Mouse (Mus musculus): ENCODE measurements at regions not wholly inside any gene's neighbourhood (a gene's known extent, or its start where the extent isn't known, plus 50 kb on each side); places are given as distances from the start of the nearest gene placed in this dataset.

GRCm38 (mm10) chr5:106320039-106320438 lies 137.9 kb downstream of the Barhl2 start:
- no peak for DNase-seq (ENCODE audit: low spot score in 2 of 2)

DNA sequence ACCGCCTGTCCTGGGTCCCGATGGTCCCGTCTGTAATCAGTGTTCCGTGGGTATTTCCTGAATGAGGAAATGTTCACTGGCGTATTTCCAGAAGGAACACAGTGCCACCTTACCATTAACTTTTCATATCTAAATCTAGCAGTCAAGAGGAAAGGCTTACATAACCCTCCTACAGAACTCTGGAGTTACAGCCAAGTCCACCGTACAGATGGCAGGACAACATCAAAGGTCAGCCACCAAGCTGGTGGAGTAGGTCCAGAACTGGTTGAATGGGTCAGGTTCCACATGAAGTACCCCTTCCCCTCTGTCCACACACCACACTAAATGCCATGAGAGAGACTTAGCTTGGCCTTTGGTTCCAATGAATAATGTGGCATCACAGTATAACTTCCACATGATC lies 139.7 kb downstream of the Barhl2 start:
- DNase-seq (ENCODE audit: low spot score in 2 of 2): no peak

- DNase-seq (ENCODE audit: low spot score in 2 of 2): no peak
Measured at GRCm38 (mm10) chr5:106313874-106314273, 144.1 kb downstream of the Barhl2 start.

- no peak for DNase-seq (ENCODE audit: low spot score in 2 of 2)
Measured at GRCm38 (mm10) chr5:106301372-106301771, 156.6 kb downstream of the Barhl2 start.

GRCm38 (mm10) chr5:106296721-106297120 lies 161.2 kb downstream of the Barhl2 start:
- DNase-seq (ENCODE audit: low spot score in 2 of 2): no peak

DNA sequence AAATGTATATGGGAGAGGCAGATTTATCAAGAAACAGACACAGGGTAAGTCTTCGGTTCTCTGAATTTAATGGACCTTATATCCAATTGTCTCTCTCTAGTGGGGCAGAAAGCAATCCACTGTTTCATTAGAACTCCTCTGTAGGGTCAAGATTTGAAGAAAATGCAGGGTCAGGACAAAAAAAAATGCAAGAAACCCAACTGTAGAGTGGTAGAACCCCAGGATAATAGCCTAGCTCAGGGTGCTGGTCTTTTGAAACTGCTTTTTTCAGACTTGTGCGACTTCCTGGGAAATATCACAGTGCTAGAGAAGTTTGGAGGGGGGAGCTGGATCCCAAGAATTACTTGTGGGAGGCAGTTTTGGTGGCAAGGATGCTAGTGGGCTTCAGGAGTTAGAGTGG lies 162.0 kb downstream of the Barhl2 start:
- no peak for DNase-seq (ENCODE audit: low spot score in 2 of 2)

- no peak for DNase-seq (ENCODE audit: low spot score in 2 of 2)
Measured at GRCm38 (mm10) chr5:106295538-106295937, 162.4 kb downstream of the Barhl2 start.

DNA sequence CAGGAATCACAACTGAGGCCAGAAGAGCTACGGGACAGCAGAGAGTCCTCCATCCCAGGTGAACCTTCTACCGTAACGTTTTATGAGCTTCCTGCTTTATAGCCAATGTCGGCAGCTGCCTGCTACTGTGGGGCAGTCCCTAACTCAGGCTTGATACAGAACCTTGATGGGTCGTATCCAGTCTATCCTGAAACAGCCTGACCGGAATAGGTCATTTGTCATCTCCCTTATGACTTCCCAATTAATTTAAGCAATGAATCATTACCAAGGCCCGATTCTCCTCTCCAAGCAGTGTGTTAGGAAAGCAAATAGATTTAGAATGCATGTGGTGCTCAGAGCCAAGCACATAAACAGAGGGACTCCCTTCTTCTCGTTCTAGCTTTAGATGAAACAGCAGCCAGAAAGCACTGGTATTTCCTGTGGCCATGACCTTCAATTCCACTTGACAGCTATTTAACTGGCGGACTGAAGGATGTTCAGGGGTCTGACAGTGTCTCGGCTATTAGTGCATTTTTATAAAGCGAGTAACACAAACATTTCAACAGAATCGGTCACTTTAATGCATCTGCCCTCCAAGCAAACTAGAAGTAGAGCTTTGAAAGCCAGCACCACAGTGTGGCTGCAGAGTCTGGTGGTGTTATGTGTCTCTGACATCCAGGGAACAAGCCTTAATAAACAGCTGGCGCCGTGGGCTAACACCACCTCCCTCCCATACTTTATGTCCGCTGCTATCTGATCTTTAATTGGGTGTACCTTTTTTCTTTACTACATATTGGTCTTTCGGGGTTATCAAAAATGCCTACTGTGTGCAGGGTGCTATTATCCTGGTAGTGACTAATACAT lies 165.4 kb downstream of the Barhl2 start:
- DNase-seq (ENCODE audit: low spot score in 2 of 2): no peak

- no peak for DNase-seq (ENCODE audit: low spot score in 2 of 2)
Measured at GRCm38 (mm10) chr5:106285152-106285551, 172.8 kb downstream of the Barhl2 start.

DNA sequence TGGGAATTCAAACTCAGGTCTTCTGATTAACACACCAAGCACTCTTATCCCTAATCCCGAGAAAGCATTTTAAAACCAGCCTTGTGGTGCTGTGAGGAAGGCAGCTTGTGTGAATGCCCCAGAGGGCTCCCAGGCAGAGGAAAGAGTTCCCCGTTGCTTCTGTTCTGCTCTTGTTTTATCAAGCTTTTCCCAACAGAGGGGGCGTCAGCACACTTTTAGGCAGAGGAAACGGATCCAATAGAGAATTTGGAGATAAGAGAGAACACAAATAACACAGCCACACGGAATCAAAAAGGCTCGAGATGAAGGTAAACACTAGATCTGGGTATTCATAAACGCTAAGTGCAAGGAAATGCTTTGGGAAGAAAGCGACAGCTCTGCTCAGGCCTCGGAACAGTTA lies 173.2 kb downstream of the Barhl2 start:
- no peak for DNase-seq (ENCODE audit: low spot score in 2 of 2)

- no peak for DNase-seq (ENCODE audit: low spot score in 2 of 2)
Measured at GRCm38 (mm10) chr5:106282646-106283045, 175.3 kb downstream of the Barhl2 start.

DNA sequence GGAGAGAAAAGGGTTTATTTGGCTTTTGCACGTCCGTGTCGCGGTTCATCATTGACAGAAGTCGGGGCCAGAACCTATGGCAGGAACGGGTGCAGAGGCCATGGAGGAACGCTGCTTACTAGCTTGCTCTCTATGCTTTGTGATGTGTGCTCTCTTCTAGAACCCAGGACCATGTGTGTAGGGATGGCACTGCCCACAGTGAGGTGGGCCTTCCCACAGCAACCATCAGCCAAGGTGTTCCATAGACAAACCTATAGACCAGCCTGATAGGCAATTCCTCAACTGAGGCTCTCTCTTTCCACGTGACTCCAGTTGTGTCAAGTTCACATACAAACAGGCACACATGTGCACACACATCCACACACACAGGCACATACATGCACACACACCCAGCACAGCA lies 180.2 kb downstream of the Barhl2 start:
- no peak for DNase-seq (ENCODE audit: low spot score in 2 of 2)

DNA sequence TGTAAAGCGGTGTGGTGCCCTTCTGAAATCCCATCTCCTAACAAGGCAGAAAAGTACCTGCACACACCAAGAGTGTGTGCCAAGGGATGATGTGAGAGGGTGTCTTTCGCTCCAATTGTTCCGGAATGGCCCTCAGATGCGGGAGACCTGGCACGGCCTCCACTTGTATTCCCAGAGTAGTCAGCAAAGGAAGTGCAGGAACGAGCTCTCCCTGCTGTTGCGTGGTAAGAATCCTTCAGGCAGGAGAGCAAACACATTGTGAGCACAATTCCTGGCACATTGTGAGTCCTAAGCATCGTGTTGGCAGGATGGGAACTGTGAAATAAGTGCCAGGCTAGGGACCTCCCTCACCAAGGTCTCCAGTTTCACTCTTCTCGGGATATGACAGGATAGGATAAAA lies 180.7 kb downstream of the Barhl2 start:
- DNase-seq (ENCODE audit: low spot score in 2 of 2): peak in 1 of 2 experiments; percentile 21

- DNase-seq (ENCODE audit: low spot score in 2 of 2): peak in 1 of 2 experiments; percentile 60
Measured at GRCm38 (mm10) chr5:106276186-106276585, 181.8 kb downstream of the Barhl2 start.

GRCm38 (mm10) chr5:106274617-106275016 lies 183.3 kb downstream of the Barhl2 start:
- DNase-seq (ENCODE audit: low spot score in 2 of 2): peak in 1 of 2 experiments; percentile 15

DNA sequence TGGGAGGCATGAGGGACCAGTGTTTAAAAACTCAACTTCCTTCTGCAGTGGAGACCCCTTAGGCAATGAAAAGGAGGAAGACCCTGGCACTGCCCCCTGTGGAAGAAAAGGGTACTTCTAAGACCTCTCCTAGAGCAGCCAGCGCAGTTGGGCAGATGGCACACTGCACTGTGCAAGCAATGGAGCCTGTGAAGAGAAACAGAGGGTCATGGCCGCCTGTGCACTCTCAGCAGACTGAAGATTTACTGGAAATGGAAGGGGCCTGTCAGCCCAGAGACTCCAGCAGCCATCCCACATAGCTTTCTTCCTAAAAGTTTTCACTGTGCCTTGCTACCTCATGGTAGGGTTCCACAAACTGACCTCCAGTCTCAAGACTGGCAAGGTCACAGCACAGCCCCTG lies 193.4 kb downstream of the Barhl2 start:
- no peak for DNase-seq (ENCODE audit: low spot score in 2 of 2)

DNA sequence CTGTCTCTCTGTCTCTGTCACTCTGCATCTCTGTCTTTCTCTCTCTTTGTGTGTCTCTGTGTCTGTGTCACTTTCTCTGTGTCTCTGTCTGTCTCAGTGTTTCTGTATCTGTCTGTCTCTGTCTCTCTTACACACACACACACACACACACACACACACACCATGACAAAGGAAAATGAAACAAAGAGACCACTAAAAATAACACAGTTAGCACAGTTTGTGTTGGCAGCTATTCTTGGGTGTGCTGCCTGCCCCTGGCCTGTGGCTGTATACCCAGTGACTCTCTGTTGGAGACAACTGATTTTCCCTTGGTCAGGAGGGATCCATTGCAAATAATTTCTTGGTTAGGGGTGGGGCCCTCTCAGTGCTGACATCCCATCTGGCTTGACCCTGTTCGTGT lies 200.8 kb downstream of the Barhl2 start:
- DNase-seq (ENCODE audit: low spot score in 2 of 2): no peak

DNA sequence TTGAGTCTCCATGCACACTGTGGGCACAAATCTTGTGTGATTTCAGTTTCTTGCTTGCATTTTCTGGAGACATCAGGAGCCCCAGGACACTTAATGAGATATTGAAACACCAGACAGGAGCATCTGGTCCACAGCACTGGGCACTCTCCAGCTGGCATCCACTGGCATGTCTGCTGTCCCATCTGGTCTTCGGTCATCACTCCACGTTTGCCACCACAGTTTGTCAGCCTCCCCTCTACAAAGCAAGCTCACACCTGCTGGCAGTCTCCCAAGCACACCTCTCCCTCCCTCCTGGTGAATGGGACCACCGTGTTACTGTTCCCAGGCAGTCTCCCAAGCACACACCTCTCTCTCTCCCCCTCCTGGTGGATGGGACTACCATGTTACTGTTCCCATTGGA lies 228.8 kb downstream of the Barhl2 start:
- DNase-seq (ENCODE audit: low spot score in 2 of 2): peak in 1 of 2 experiments; percentile 65

GRCm38 (mm10) chr5:106224141-106224540 lies 233.8 kb downstream of the Barhl2 start:
- no peak for DNase-seq (ENCODE audit: low spot score in 2 of 2)

DNA sequence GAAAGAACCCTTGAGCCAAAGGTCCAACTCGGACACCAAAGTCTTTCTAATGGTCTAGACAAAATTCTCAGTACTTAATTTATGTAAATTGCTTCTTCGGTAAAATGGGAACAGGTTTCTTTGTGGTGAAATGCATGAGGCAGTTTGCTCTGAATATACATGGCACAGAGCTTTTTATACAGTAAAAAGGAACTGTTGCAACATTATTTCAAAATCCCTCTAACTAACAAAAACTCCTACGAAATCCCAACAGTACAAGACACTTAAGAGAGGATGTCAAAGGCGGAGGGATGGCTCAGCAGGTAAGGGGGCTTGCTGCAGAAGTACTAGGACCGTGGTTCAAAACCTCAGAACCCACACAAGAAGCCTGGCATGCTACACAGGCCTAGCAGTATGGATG lies 248.4 kb downstream of the Barhl2 start:
- DNase-seq (ENCODE audit: low spot score in 2 of 2): no peak

GRCm38 (mm10) chr5:106207706-106208105 lies 250.3 kb downstream of the Barhl2 start:
- DNase-seq (ENCODE audit: low spot score in 2 of 2): no peak

DNA sequence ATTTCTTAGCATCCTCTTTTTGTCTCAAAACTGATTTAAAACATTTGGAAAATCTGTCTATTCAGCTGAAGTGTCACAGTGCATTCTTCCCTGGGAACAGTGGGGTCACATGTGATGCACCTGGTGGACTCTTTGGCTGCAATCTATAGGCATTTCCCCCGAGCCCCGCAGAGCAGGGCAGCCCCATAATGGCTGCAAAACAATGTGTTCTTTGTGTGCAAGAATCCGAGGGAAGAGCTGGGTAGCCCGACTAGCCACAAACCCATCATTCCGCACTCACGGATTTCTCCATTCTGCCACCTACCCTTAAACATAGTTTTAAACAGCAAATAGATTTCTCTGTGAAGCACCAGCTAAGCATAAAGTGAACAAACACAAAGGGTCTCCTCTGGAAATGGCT lies 252.2 kb downstream of the Barhl2 start:
- no peak for DNase-seq (ENCODE audit: low spot score in 2 of 2)

- no peak for DNase-seq (ENCODE audit: low spot score in 2 of 2)
Measured at GRCm38 (mm10) chr5:106200631-106201030, 257.3 kb downstream of the Barhl2 start.

DNA sequence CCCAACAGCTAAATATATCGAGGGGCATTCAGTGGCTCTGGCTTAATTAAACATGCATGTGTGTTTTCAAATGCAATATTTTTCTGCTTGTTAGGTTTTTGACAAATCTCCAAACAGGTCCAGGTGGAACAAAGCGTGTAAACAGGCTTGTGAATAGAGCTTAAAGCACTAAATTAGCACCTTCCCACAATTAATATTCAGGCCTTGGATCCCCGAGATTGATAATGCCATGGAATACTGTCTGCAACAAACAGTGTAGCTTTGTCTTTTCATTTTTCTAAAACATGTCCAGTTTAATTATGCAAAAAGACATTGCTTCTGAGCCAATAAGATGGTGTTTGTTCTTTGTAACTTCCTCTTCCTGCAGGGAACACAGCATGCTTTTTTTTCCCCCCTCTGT lies 258.9 kb downstream of the Barhl2 start:
- DNase-seq (ENCODE audit: low spot score in 2 of 2): no peak
